Mouse (Mus musculus) erythroblast, embryonic 14.5 days (primary cell): Measurements from ENCODE around the gene Dkkl1. TPM values are rescaled to one million over a fixed set of nuclear protein-coding genes. Genes with fewer than 3 reads are reported as not detected.

Experiments
- H3K27me3 ChIP-seq: 2 replicates; pipeline ENCODE4 v1.6.1; 2012; ENCODE audit warnings: inconsistent platforms; ENCODE audit not compliant: control insufficient read depth
- H3K36me3 ChIP-seq: 2 replicates; pipeline ENCODE4 v1.6.1; 2012; ENCODE audit warnings: mild to moderate bottlenecking, inconsistent platforms; ENCODE audit not compliant: control insufficient read depth
- H3K4me1 ChIP-seq: 2 replicates; pipeline ENCODE4 v1.6.1; 2012; ENCODE audit warnings: inconsistent platforms; ENCODE audit not compliant: control insufficient read depth
- H3K4me3 ChIP-seq: replicated peaks from 2 replicates; pipeline ENCODE3; 2012; ENCODE audit warnings: moderate library complexity, mild to moderate bottlenecking, inconsistent platforms
- H3K9me3 ChIP-seq: 2 replicates; pipeline ENCODE4 v1.6.1; 2012; ENCODE audit warnings: low read length, inconsistent platforms, mixed read lengths; ENCODE audit not compliant: control insufficient read depth
- GATA1 ChIP-seq: IDR thresholded peaks from 2 replicates; pipeline ENCODE4 v1.6.1; 2012; ENCODE audit warnings: low read length, inconsistent platforms, mixed read lengths
- TAL1 ChIP-seq: IDR thresholded peaks from 3 replicates; pipeline ENCODE4 v1.6.1; 2012; ENCODE audit warnings: low read length, inconsistent platforms, mixed read lengths
- polyA plus RNA-seq: library from polyadenylated mRNA; stranded (reverse); fragments of >175 nt; gene quantifications from 2 replicates; pipeline ENCODE4 v1.2.3, GENCODE M21; 2012

Dkkl1 gene
- polyA plus RNA-seq, 1 experiment, result 0.55 TPM

- H3K4me1 ChIP-seq, result no peaks in the 10 kb centered on the region
- peaks cover 14% of the 10 kb centered on the region for H3K27me3 ChIP-seq
- H3K36me3 ChIP-seq, result no peaks in the 10 kb centered on the region
- no peaks in the 10 kb centered on the region for H3K9me3 ChIP-seq
- H3K4me3 ChIP-seq, result no peak overlapping the region
- TF ChIP-seq TAL1 (no peak), GATA1 (no peak)
Observed at GRCm38 (mm10) chr7:45196994-45197393, 15.0 kb downstream of the Dkkl1 start.

- Histone ChIP-seq H3K4me1 (no peaks in the 10 kb centered on the region), H3K27me3 (peaks cover 22% of the 10 kb centered on the region), H3K4me3 (no peak overlapping the region), H3K36me3 (no peaks in the 10 kb centered on the region), H3K9me3 (no peaks in the 10 kb centered on the region)
- TF ChIP-seq TAL1, result no peak
- TF ChIP-seq GATA1, result no peak
Observed at GRCm38 (mm10) chr7:45196176-45196535, 15.8 kb downstream of the Dkkl1 start.

GRCm38 (mm10) chr7:45195341-45196175 lies 16.4 kb downstream of the Dkkl1 start:
- Histone ChIP-seq H3K4me3 (no peak overlapping the region), H3K27me3 (peaks cover 27% of the 10 kb centered on the region), H3K9me3 (no peaks in the 10 kb centered on the region), H3K36me3 (no peaks in the 10 kb centered on the region), H3K4me1 (no peaks in the 10 kb centered on the region)
- TF ChIP-seq GATA1 (no peak), TAL1 (no peak)

- no peaks in the 10 kb centered on the region for H3K9me3 ChIP-seq
- H3K4me3 ChIP-seq, result no peak overlapping the region
- H3K4me1 ChIP-seq, result no peaks in the 10 kb centered on the region
- peaks cover 38% of the 10 kb centered on the region for H3K27me3 ChIP-seq
- TF ChIP-seq GATA1 (no peak), TAL1 (no peak)
- H3K36me3 ChIP-seq, result no peaks in the 10 kb centered on the region
Observed at GRCm38 (mm10) chr7:45193871-45194785, 17.8 kb downstream of the Dkkl1 start.

- Histone ChIP-seq H3K4me1 (no peaks in the 10 kb centered on the region), H3K9me3 (no peaks in the 10 kb centered on the region), H3K4me3 (no peak overlapping the region), H3K27me3 (peaks cover 45% of the 10 kb centered on the region), H3K36me3 (no peaks in the 10 kb centered on the region)
- TF ChIP-seq TAL1, result no peak
- TF ChIP-seq GATA1, result no peak
Observed at GRCm38 (mm10) chr7:45193406-45193805, 18.5 kb downstream of the Dkkl1 start.

GRCm38 (mm10) chr7:45192585-45193310 lies 19.2 kb downstream of the Dkkl1 start:
- Histone ChIP-seq H3K4me1 (no peaks in the 10 kb centered on the region), H3K27me3 (peaks cover 51% of the 10 kb centered on the region), H3K9me3 (no peaks in the 10 kb centered on the region)

GRCm38 (mm10) chr7:45191803-45192363 lies 20.1 kb downstream of the Dkkl1 start:
- no peak for TF ChIP-seq TAL1
- TF ChIP-seq GATA1, result no peak
- Histone ChIP-seq H3K36me3 (no peaks in the 10 kb centered on the region), H3K27me3 (peaks cover 54% of the 10 kb centered on the region), H3K4me3 (no peak overlapping the region), H3K9me3 (no peaks in the 10 kb centered on the region), H3K4me1 (no peaks in the 10 kb centered on the region)

More at GRCm38 (mm10) chr7:45192585-45193310, 19.2 kb downstream of the Dkkl1 start:
- no peak for TF ChIP-seq TAL1
- no peak for TF ChIP-seq GATA1
- Histone ChIP-seq H3K4me3 (no peak overlapping the region), H3K36me3 (no peaks in the 10 kb centered on the region)

GRCm38 (mm10) chr7:45191161-45191560 lies 20.8 kb downstream of the Dkkl1 start:
- H3K27me3 ChIP-seq, result peaks cover 61% of the 10 kb centered on the region
- H3K36me3 ChIP-seq, result no peaks in the 10 kb centered on the region
- TF ChIP-seq TAL1 (no peak), GATA1 (no peak)
- no peaks in the 10 kb centered on the region for H3K9me3 ChIP-seq
- H3K4me1 ChIP-seq, result no peaks in the 10 kb centered on the region
- H3K4me3 ChIP-seq, result no peak overlapping the region

- Histone ChIP-seq H3K9me3 (no peaks in the 10 kb centered on the region), H3K4me3 (no peak overlapping the region), H3K36me3 (no peaks in the 10 kb centered on the region), H3K27me3 (peaks cover 71% of the 10 kb centered on the region), H3K4me1 (no peaks in the 10 kb centered on the region)
- TF ChIP-seq GATA1 (no peak), TAL1 (no peak)
Observed at GRCm38 (mm10) chr7:45190186-45190585, 21.8 kb downstream of the Dkkl1 start.
